Mouse (Mus musculus) adrenal gland, postnatal 36 days (tissue): Measurements from ENCODE around the gene Ccr1l1. TPM values are rescaled to one million over a fixed set of nuclear protein-coding genes. Genes with fewer than 3 reads are reported as not detected.

Experiments used
- DNase-seq, 2 experiments: peaks; one replicate each; pipeline ENCODE4 v3.0.0; 2021; ENCODE audit warnings: mixed read lengths in 1 of 2
- total RNA-seq, 2 experiments: library from RNA; stranded (reverse); gene quantifications; 2 replicates each; pipeline ENCODE4 v1.2.3; 2021

Ccr1l1 gene
- total RNA-seq, 2 experiments from 2014 or later = not detected

- DNase-seq = no peak
Measured at GRCm38 (mm10) chr9:123960161-123960560, 18.0 kb downstream of the Ccr1l1 start.

GRCm38 (mm10) chr9:123957911-123958413, 20.2 kb downstream of the Ccr1l1 start:
- DNase-seq = no peak

- DNase-seq = no peak
Measured at GRCm38 (mm10) chr9:123956892-123957291, 21.3 kb downstream of the Ccr1l1 start.

GRCm38 (mm10) chr9:123953551-123953950, 24.7 kb downstream of the Ccr1l1 start:
- no peak for DNase-seq

- no peak for DNase-seq
Measured at GRCm38 (mm10) chr9:123951176-123951575, 27.0 kb downstream of the Ccr1l1 start.

- no peak for DNase-seq
Measured at GRCm38 (mm10) chr9:123949432-123949831, 28.8 kb downstream of the Ccr1l1 start.

- DNase-seq = no peak
Measured at GRCm38 (mm10) chr9:123947815-123948214, 30.4 kb downstream of the Ccr1l1 start.

GRCm38 (mm10) chr9:123942025-123942424, 36.2 kb downstream of the Ccr1l1 start:
- no peak for DNase-seq

GRCm38 (mm10) chr9:123941316-123941715, 36.9 kb downstream of the Ccr1l1 start:
- DNase-seq = no peak

GRCm38 (mm10) chr9:123940628-123941027, 37.6 kb downstream of the Ccr1l1 start:
- peak in 1 of 2 experiments; percentile 18 for DNase-seq

- no peak for DNase-seq
Measured at GRCm38 (mm10) chr9:123940168-123940567, 38.0 kb downstream of the Ccr1l1 start.

GRCm38 (mm10) chr9:123937989-123938388, 40.2 kb downstream of the Ccr1l1 start:
- DNase-seq = no peak

- DNase-seq = no peak
Measured at GRCm38 (mm10) chr9:123936604-123937280, 41.5 kb downstream of the Ccr1l1 start.

- no peak for DNase-seq
Measured at GRCm38 (mm10) chr9:123935776-123936175, 42.4 kb downstream of the Ccr1l1 start.

- DNase-seq = no peak
Measured at GRCm38 (mm10) chr9:123935346-123935745, 42.9 kb downstream of the Ccr1l1 start.

- no peak for DNase-seq
Measured at GRCm38 (mm10) chr9:123933716-123934445, 44.3 kb downstream of the Ccr1l1 start.

- no peak for DNase-seq
Measured at GRCm38 (mm10) chr9:123932911-123933675, 45.1 kb downstream of the Ccr1l1 start.

- no peak for DNase-seq
Measured at GRCm38 (mm10) chr9:123931761-123932700, 46.2 kb downstream of the Ccr1l1 start.

- no peak for DNase-seq
Measured at GRCm38 (mm10) chr9:123930926-123931325, 47.3 kb downstream of the Ccr1l1 start.

GRCm38 (mm10) chr9:123930476-123930875, 47.7 kb downstream of the Ccr1l1 start:
- no peak for DNase-seq

GRCm38 (mm10) chr9:123929936-123930335, 48.3 kb downstream of the Ccr1l1 start:
- DNase-seq = no peak
